Mouse (Mus musculus): ENCODE measurements around the gene St7. TPM values are rescaled to one million over a fixed set of nuclear protein-coding genes. Genes with fewer than 3 reads are reported as not detected.

Gene St7
- polyA plus RNA-seq, 1 experiment from 2014 or later = 19.7 TPM

DNA sequence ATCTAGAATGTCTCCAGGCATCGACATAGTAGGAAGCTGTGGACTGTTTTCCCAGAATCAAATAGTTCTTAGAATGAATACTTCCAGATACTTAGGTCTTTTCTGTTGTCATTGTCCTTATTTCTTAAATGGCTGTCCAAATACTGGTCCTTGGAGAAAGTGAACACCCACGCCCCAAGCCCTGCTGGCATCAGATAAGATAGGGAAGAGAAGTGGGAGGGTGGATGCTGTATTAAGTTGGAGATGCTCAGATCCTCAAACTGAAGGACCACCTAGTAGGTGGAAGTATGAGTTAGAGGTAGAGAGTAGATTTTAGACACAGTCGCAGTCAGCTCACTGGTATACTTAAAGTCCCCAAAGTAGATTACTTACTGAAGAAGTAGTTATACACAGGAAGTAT lies 34.5 kb downstream of the St7 start:
- H3K36me3 ChIP-seq = no peaks in the 10 kb centered on the region
- H3K27ac ChIP-seq = no peak overlapping the region
- no peaks in the 10 kb centered on the region for H3K27me3 ChIP-seq (ENCODE audit: low read depth, poor library complexity, severe bottlenecking)
- H3K4me3 ChIP-seq = no peak overlapping the region
- H3K9me3 ChIP-seq (replicated peaks) = no peaks in the 10 kb centered on the region
- no peak for DNase-seq (ENCODE audit: low spot score)
- H3K4me1 ChIP-seq = peaks cover 28% of the 10 kb centered on the region
- WGBS = 90% methylated on average over 3 of the region's 3 CpGs

DNA sequence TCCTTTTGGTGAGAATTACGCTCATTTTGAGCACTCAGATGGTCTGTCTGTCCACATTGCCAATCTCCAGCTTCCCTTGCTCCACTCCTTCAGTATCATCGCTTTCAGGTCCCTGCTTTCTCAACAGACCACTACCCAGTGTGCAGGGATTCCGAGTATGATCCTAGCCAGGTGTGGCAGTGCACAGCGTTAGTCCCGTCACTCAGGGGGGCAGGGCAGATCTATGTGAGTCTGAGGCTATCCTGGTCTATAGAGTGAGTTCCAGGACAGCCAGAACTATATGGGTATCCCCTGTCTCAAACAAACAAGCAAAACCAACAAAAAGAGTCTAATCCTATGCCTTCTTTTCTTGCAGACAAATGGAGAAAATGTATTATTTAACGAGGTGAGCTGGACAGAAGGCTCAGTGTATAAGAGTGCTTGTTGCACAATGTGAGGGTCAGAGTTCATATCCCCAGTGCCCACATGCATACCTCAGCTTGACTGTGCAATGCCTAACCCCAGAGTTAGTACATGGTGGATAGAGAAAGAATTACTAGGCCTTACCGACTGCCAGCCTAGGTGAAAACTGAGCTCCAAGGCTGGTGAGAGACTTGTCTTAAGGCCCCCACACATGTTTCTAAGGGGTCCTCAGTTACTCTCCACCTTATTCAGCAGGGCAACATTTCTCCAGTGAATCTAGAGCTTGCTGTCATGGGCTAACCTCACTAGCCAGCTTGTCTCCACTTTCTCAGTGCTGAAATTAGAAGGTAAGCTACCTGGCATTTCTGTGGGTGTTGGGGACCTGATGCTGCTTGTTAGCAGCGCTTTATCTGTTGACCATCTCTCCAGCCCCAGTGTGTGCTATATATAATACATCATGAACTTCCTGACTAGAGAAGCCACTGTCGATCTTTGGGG lies 35.4 kb downstream of the St7 start:
- Histone ChIP-seq H3K36me3 (no peaks in the 10 kb centered on the region), H3K4me1 (peaks cover 28% of the 10 kb centered on the region), H3K27me3 (ENCODE audit: low read depth, poor library complexity, severe bottlenecking) (no peaks in the 10 kb centered on the region), H3K27ac (peak overlapping the region; percentile 46; the same call in 1 of the 2 replicates), H3K4me3 (no peak overlapping the region), H3K9me3 (replicated peaks) (no peaks in the 10 kb centered on the region)
- DNase-seq (ENCODE audit: low spot score) = no peak
- 81% methylated on average over 9 of the region's 9 CpGs for WGBS

DNA sequence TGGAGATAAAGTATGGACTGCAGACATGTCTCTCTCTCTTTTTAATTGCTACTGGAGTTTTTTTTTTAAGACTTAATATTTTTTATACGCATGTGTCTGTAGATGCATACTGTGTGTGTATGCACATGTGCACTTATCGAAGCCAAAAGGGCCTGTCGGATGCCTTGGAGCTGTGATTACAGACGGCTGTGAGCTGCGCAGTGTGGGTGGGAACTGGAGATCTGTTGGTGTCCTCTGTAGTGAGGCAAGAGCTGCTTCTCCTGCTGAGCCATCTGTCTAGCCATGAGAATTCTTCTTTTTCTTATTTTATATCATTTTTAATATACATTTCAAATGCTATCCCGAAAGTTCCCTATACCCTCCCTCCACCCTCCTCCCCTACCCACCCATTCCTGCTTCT lies 37.4 kb downstream of the St7 start:
- H3K27ac ChIP-seq = no peak overlapping the region
- no peaks in the 10 kb centered on the region for H3K27me3 ChIP-seq (ENCODE audit: low read depth, poor library complexity, severe bottlenecking)
- 87% methylated on average over 6 of the region's 6 CpGs for WGBS
- DNase-seq (ENCODE audit: low spot score) = no peak
- no peaks in the 10 kb centered on the region for H3K9me3 ChIP-seq (replicated peaks)
- no peaks in the 10 kb centered on the region for H3K36me3 ChIP-seq
- H3K4me3 ChIP-seq = no peak overlapping the region
- H3K4me1 ChIP-seq = peaks cover 28% of the 10 kb centered on the region

DNA sequence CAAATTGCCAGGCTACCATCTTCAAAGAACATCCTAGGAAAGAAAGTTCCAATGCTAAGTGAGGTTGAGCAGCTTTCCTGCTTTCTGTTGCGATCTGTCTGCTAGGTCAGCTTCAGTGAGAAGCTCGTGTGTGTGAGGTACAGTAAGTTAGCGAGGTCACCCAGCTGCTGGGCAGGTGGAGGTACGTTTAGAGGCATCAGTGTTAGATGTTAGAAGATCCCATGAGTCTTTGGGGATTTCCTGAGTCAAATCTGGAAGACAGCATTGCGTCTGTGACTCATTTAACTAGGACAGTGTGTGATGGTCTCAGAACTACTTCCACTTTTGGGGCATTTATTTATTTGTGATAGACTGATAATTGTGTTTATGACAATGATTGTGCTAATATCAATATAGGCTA lies 39.0 kb downstream of the St7 start:
- 75% methylated on average over 5 of the region's 5 CpGs for WGBS
- DNase-seq (ENCODE audit: low spot score) = no peak

DNA sequence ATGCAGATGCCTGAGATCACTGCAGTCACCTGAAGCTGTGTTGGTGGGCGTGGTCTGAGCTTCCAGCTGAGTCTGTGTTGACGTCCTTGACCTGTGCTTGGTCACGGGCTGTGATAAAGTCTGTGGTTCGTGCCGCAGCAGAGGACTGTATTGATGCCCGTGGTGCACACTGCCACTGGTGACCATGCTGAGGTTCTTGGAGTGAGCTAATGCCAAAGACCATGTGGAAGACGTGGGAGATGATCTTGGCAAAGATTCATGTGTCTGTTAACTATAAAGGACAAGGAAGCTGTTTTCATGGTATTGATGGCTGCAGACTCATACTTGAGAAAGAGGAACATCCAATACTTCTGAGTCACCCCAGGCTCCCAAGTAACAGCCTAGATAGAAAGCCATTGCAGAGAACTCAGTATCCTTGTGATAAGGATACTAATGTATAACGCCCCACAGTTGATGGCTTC lies 41.2 kb downstream of the St7 start:
- no peaks in the 10 kb centered on the region for H3K9me3 ChIP-seq (replicated peaks)
- WGBS = 89% methylated on average over 8 of the region's 8 CpGs
- H3K36me3 ChIP-seq = no peaks in the 10 kb centered on the region
- H3K4me1 ChIP-seq = peaks cover 18% of the 10 kb centered on the region; the same call in 1 of the 2 replicates
- no peak overlapping the region for H3K4me3 ChIP-seq
- no peak for DNase-seq (ENCODE audit: low spot score)
- no peak overlapping the region for H3K27ac ChIP-seq
- H3K27me3 ChIP-seq (ENCODE audit: low read depth, poor library complexity, severe bottlenecking) = no peaks in the 10 kb centered on the region

More for the DNA sequence above, 39.0 kb downstream of the St7 start:
- H3K4me1 ChIP-seq = peaks cover 28% of the 10 kb centered on the region
- H3K9me3 ChIP-seq (replicated peaks) = no peaks in the 10 kb centered on the region
- no peak overlapping the region for H3K4me3 ChIP-seq
- H3K27me3 ChIP-seq (ENCODE audit: low read depth, poor library complexity, severe bottlenecking) = no peaks in the 10 kb centered on the region
- no peaks in the 10 kb centered on the region for H3K36me3 ChIP-seq
- H3K27ac ChIP-seq = no peak overlapping the region

DNA sequence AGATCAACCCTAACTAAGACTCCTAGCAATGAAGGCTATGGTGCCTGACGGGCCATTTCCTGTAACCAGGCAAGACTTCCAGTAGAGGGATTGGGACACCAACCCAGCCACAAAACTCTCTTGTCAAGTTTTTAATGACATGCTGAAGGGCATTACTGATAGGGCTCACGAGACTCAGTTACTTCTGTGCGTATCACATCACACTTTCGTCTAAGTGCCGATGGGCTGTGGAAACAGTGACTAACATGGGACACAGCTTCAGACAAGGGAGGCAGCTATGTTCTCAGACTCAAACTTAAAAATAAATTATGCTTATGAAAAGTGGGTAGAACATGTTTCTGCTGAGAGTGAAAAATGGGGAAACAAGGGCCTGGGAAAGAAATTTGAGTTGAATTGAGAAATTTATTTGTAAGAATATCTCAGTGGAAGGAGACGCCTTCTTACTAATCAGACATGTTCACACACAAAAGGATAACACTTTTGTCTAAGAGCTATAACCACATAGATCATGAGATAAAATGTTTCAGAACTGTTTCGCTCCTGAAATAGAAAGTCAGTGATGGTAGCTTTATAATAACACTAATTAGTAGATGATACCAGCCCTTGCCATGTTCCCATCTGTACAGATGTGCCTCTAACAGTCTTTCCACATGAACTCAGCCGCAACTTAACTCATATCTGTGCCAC lies 44.7 kb downstream of the St7 start:
- H3K4me3 ChIP-seq = no peak overlapping the region
- WGBS = 92% methylated on average over 8 of the region's 8 CpGs
- no peak for DNase-seq (ENCODE audit: low spot score)
- no peaks in the 10 kb centered on the region for H3K36me3 ChIP-seq
- H3K27me3 ChIP-seq (ENCODE audit: low read depth, poor library complexity, severe bottlenecking) = no peaks in the 10 kb centered on the region
- H3K4me1 ChIP-seq = 0 out of 2 replicates have a peak, but pooled peaks cover 1% of the 10 kb centered on the region
- no peak overlapping the region for H3K27ac ChIP-seq
- H3K9me3 ChIP-seq (replicated peaks) = no peaks in the 10 kb centered on the region

DNA sequence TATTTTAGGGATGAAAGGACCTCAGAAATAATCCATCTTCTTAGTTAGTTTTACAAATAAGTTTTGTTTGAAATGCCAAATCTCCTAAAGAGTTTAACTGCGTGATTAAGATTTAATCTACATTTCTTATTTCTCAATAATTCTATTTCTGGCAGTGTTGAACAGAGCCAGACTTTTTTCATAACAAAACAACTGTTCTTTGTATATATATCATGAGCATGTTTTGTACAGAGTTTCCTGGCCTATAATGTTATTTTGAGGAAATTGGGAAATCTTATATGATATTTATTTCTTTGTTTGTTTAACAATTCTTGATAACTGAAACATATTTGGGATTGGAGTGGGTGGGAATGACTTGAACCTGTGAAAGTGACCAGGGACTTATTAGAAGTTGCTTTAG lies 47.4 kb downstream of the St7 start:
- Histone ChIP-seq H3K36me3 (no peaks in the 10 kb centered on the region), H3K27me3 (ENCODE audit: low read depth, poor library complexity, severe bottlenecking) (no peaks in the 10 kb centered on the region), H3K4me1 (0 out of 2 replicates have a peak, but pooled peaks cover 2% of the 10 kb centered on the region), H3K27ac (no peak overlapping the region), H3K9me3 (replicated peaks) (no peaks in the 10 kb centered on the region), H3K4me3 (no peak overlapping the region)
- DNase-seq (ENCODE audit: low spot score) = no peak
- 92% methylated on average over 1 of the region's 1 CpGs for WGBS

DNA sequence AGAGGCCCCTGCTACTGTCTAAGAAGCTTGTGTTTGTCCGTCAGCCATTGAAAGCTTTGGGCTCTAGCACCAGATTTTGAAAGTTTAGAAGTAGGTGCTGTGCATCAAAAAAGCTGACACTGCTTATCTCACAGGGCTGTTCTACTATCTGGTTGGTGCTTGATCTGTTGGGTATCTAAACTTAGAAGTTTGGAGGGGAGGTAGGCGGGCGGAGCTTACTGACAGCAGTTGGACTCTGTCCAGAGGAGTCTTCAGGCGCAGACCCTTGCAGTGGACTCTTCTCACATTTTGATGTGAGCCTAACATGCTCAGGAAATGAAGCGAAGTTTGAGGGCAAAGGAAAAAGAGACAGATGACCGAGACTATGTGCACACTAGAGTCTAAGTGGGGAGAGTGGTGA lies 48.9 kb downstream of the St7 start:
- Histone ChIP-seq H3K9me3 (replicated peaks) (no peaks in the 10 kb centered on the region), H3K27ac (no peak overlapping the region), H3K4me1 (0 out of 2 replicates have a peak, but pooled peaks cover 2% of the 10 kb centered on the region), H3K36me3 (no peaks in the 10 kb centered on the region), H3K4me3 (no peak overlapping the region), H3K27me3 (ENCODE audit: low read depth, poor library complexity, severe bottlenecking) (no peaks in the 10 kb centered on the region)
- no peak for DNase-seq (ENCODE audit: low spot score)
- 87% methylated on average over 6 of the region's 6 CpGs for WGBS

DNA sequence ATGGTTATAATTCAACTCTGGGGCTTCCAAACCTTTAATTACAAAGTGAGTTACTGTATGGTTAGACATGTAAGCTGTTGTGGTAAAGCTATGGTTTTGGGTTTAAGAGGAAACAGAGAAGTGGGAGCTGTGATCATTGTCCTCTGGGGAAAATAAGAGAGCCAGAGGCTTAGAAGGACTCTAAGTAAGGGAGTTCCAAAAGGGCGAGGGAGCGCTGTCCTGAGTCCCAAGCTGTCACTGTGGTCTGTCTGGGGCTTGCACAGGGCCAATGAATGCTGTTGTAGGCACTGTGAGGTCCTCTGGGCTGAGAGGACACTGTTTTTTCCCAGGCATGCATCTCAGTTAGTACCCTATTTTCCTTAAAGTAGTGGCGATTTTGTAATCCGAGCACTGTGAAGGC lies 49.5 kb downstream of the St7 start:
- H3K4me3 ChIP-seq = no peak overlapping the region

DNA sequence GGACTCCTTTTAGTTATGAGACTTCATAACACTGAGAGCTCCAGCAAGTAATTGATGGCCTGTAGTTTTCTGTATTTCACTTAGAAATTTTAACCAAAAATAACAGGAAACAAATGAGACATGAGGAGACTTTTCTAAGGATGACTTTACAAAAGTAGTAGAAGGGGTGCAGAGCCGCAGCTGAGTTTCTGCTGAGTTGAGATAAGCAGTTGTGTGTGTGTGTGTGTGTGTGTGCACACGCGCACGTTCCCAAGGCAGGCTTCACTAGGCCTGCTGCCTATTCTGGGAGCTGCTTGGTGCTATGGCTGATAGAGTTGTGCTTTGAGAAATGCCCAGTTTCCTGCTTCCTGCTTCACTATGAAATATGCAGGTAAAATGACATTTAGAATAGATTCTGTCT lies 50.6 kb downstream of the St7 start:
- 93% methylated on average over 4 of the region's 4 CpGs for WGBS
- Histone ChIP-seq H3K4me1 (0 out of 2 replicates have a peak, but pooled peaks cover 2% of the 10 kb centered on the region), H3K36me3 (no peaks in the 10 kb centered on the region), H3K9me3 (replicated peaks) (no peaks in the 10 kb centered on the region), H3K27me3 (ENCODE audit: low read depth, poor library complexity, severe bottlenecking) (no peaks in the 10 kb centered on the region), H3K27ac (no peak overlapping the region), H3K4me3 (no peak overlapping the region)
- DNase-seq (ENCODE audit: low spot score) = no peak

More for the DNA sequence above, 49.5 kb downstream of the St7 start:
- H3K4me1 ChIP-seq = 0 out of 2 replicates have a peak, but pooled peaks cover 2% of the 10 kb centered on the region
- H3K27ac ChIP-seq = no peak overlapping the region
- DNase-seq (ENCODE audit: low spot score) = no peak
- no peaks in the 10 kb centered on the region for H3K36me3 ChIP-seq
- WGBS = 95% methylated on average over 4 of the region's 4 CpGs
- H3K27me3 ChIP-seq (ENCODE audit: low read depth, poor library complexity, severe bottlenecking) = no peaks in the 10 kb centered on the region
- no peaks in the 10 kb centered on the region for H3K9me3 ChIP-seq (replicated peaks)

DNA sequence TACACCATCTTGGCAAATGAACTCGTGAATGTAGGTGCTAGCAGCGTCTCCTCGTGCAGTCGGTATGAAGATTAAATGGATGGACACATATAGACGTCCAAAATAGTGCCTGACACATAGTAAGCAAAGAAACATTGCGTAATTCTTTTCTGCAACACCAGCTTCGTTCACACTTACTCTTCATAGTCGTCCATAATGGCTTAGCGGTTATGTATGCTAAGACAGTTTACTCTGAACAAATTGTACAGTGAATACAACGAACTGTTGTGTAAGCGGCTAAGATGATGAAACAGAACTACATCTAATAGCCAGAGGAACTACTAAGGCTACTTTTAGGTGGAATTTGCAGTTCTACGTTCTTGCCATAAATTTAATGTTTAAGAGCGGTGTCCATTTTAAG lies 55.0 kb downstream of the St7 start:
- H3K4me1 ChIP-seq = peaks cover 15% of the 10 kb centered on the region
- 93% methylated on average over 13 of the region's 13 CpGs for WGBS
- no peaks in the 10 kb centered on the region for H3K36me3 ChIP-seq
- DNase-seq (ENCODE audit: low spot score) = no peak
- H3K4me3 ChIP-seq = no peak overlapping the region
- no peaks in the 10 kb centered on the region for H3K27me3 ChIP-seq (ENCODE audit: low read depth, poor library complexity, severe bottlenecking)
- no peaks in the 10 kb centered on the region for H3K9me3 ChIP-seq (replicated peaks)
- H3K27ac ChIP-seq = no peak overlapping the region

DNA sequence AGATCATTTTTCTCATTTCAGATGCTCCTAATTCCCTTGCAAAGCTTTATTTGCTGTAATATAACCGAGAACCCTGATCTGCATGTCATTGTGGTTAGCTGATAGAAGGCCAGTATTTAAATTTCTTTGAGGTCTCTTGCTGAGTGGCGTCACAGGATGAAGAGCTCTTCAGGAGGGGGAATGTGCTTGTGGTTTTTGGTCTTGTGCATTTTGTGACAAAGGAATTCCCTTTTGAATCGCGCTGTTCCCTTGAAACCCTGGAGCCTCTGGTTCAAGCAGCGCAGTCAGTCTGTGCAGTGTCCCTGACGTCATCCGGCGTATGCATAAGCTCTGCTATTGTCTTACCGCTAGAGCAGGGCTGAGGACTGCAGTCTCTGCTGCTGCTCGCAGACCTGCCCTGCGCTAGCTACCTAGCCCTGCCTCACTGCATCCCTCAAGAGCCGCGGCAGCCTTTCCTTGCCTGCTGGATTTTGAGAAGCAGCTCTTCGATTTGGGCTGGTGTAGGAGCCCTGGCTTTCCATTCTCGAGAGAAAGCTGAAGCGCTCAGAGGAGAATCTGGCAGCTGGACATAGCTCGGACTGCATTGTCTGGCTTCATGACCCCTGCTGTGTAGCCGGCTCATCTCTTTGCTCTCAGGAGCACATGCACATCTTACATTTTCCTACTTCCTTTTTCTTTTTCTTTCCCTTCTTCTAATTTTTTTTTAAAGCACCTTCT lies 56.3 kb downstream of the St7 start:
- peaks cover 15% of the 10 kb centered on the region for H3K4me1 ChIP-seq
- H3K36me3 ChIP-seq = no peaks in the 10 kb centered on the region
- DNase-seq (ENCODE audit: low spot score) = peak; percentile 70
- no peaks in the 10 kb centered on the region for H3K27me3 ChIP-seq (ENCODE audit: low read depth, poor library complexity, severe bottlenecking)
- peak overlapping the region; percentile 51 for H3K4me3 ChIP-seq
- H3K27ac ChIP-seq = peak overlapping the region; percentile 75
- H3K9me3 ChIP-seq (replicated peaks) = no peaks in the 10 kb centered on the region
- 5% methylated on average over 18 of the region's 18 CpGs for WGBS
